Mouse (Mus musculus) T-helper 17 cell (primary cell): ENCODE measurements around the gene Ankrd2.
"Not testable (repeated sequence)": the region's sequence is repeated elsewhere in the genome, so short reads cannot be mapped to it uniquely, and the experiment has no call there.

Experiments used
- in situ Hi-C, 2 experiments: fragments of 300-600 bp; cut with MboI, MseI; formaldehyde crosslinking; loops; 1 replicate in 1 of 2; 2 replicates in 1 of 2; pipeline ENCODE4 v1.15.1; 2025; ENCODE audit warnings: high pct_unique_total_duplicates in 2 of 2

Ankrd2 gene

GRCm38 (mm10) chr19:42050251-42050650 is 14.5 kb downstream of the Ankrd2 start:
- in situ Hi-C loops: no loop called here

- in situ Hi-C loops: no loop called here
Measured at GRCm38 (mm10) chr19:42051351-42051750, 15.6 kb downstream of the Ankrd2 start.

- in situ Hi-C loops: no loop called here
Measured at GRCm38 (mm10) chr19:42051948-42052347, 16.1 kb downstream of the Ankrd2 start, which contains the start of gene 4933411K16Rik. 4933411K16Rik (plus strand) TSS chr19:42052248.

- in situ Hi-C loops: no loop called here
Measured at GRCm38 (mm10) chr19:42054255-42054654, 18.5 kb downstream of the Ankrd2 start.

- in situ Hi-C loops: no loop called here
Measured at GRCm38 (mm10) chr19:42055881-42056280, 20.1 kb downstream of the Ankrd2 start.

GRCm38 (mm10) chr19:42056719-42057409 is 21.1 kb downstream of the Ankrd2 start:
- in situ Hi-C loops: no loop called here

- in situ Hi-C loops: no loop called here
Measured at GRCm38 (mm10) chr19:42058426-42058825, 22.6 kb downstream of the Ankrd2 start.

- in situ Hi-C loops: no loop called here
Measured at GRCm38 (mm10) chr19:42061443-42061842, 25.6 kb downstream of the Ankrd2 start.

- in situ Hi-C loops: no loop called here
Measured at GRCm38 (mm10) chr19:42068441-42069240, 32.8 kb downstream of the Ankrd2 start.

- in situ Hi-C loops: no loop called here
Measured at GRCm38 (mm10) chr19:42069241-42069525, 33.4 kb downstream of the Ankrd2 start.

GRCm38 (mm10) chr19:42071221-42071620 is 35.4 kb downstream of the Ankrd2 start:
- in situ Hi-C loops: loop anchor here in 1 of 2 experiments (10.0 kb wide), 1 partner anchor 466 kb away; no protein-coding TSS in a partner anchor

GRCm38 (mm10) chr19:42071886-42072608 is 36.2 kb downstream of the Ankrd2 start:
- in situ Hi-C loops: loop anchor here in 1 of 2 experiments (10.0 kb wide), 1 partner anchor 467 kb away; no protein-coding TSS in a partner anchor

GRCm38 (mm10) chr19:42072802-42073201 is 37.0 kb downstream of the Ankrd2 start:
- in situ Hi-C loops: loop anchor here in 1 of 2 experiments (10.0 kb wide), 1 partner anchor 468 kb away; no protein-coding TSS in a partner anchor

GRCm38 (mm10) chr19:42075051-42075450 is 39.3 kb downstream of the Ankrd2 start:
- in situ Hi-C loops: loop anchor here in 1 of 2 experiments (10.0 kb wide), 1 partner anchor 470 kb away; no protein-coding TSS in a partner anchor

- in situ Hi-C loops: loop anchor here in 1 of 2 experiments (10.0 kb wide), 1 partner anchor 471 kb away; no protein-coding TSS in a partner anchor
Measured at GRCm38 (mm10) chr19:42075992-42076391, 40.2 kb downstream of the Ankrd2 start.

- in situ Hi-C loops: loop anchor here in 1 of 2 experiments (10.0 kb wide), 1 partner anchor 474 kb away; no protein-coding TSS in a partner anchor
Measured at GRCm38 (mm10) chr19:42078566-42078965, 42.8 kb downstream of the Ankrd2 start.

GRCm38 (mm10) chr19:42079006-42079405 is 43.2 kb downstream of the Ankrd2 start:
- in situ Hi-C loops: loop anchor here in 1 of 2 experiments (10.0 kb wide), 1 partner anchor 474 kb away; no protein-coding TSS in a partner anchor

GRCm38 (mm10) chr19:42079950-42080349 is 44.1 kb downstream of the Ankrd2 start:
- in situ Hi-C loops: loop anchor here in 1 of 2 experiments (10.0 kb wide), 1 partner anchor 475 kb away; no protein-coding TSS in a partner anchor

- in situ Hi-C loops: no loop called here
Measured at GRCm38 (mm10) chr19:42080469-42080868, 44.7 kb downstream of the Ankrd2 start.

GRCm38 (mm10) chr19:42081613-42082012 is 45.8 kb downstream of the Ankrd2 start:
- in situ Hi-C loops: not testable (repeated sequence)

GRCm38 (mm10) chr19:42085690-42086089 is 49.9 kb downstream of the Ankrd2 start:
- in situ Hi-C loops: no loop called here
